Mouse (Mus musculus): ENCODE results near the gene Ipo5. TPM values are rescaled to one million over a fixed set of nuclear protein-coding genes. Genes with fewer than 3 reads are reported as not detected.

The Ipo5 gene
- total RNA-seq (2021) = 10 to 100 TPM; 80.4 to 88.0 TPM
- long read RNA-seq, experiment 1, full-length matches to known transcripts = 22 of 34 reads
- long read RNA-seq, experiment 1, partial matches to known transcripts = 9 of 34 reads
- long read RNA-seq, experiment 1, other reads (novel, unspliced or antisense) = 3 of 34 reads
- long read RNA-seq, experiment 2, full-length matches to known transcripts = 3 of 4 reads
- long read RNA-seq, experiment 2, partial matches to known transcripts = 0 of 4 reads
- long read RNA-seq, experiment 2, other reads (novel, unspliced or antisense) = 1 of 4 reads

DNA sequence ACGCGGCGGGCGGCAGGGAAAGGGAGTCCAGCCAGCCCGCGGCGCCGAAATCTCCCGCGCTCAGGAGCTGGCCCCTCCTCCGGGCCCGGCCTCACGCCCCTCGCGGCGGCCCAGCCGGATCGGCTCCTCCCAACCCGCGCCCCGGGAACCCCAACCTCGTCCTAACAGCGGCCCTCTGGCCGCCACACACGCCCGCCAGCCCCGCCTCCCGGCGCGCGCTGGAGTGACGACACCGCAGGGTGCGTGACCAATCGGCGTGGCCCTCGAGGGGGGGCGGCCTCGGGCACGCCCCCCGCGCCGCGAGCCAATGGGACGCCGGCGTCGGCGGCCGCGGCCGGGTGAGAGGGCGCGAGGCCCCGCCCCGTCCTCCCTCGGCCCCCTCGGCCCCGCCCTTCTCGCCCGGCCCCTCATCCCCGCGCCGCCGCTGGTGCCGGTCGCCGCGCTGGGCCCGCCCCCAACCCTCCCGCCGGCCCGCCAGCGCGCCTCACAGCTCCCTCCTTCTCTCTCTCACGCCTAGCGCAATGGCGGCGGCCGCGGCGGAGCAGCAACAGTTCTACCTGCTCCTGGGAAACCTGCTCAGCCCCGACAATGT, at the start of gene Ipo5:
Gene Ipo5 (plus strand): TSS at position 492 of the 592 bp plus-strand sequence.
- DNase-seq = peak; percentile 97 to 98

DNA sequence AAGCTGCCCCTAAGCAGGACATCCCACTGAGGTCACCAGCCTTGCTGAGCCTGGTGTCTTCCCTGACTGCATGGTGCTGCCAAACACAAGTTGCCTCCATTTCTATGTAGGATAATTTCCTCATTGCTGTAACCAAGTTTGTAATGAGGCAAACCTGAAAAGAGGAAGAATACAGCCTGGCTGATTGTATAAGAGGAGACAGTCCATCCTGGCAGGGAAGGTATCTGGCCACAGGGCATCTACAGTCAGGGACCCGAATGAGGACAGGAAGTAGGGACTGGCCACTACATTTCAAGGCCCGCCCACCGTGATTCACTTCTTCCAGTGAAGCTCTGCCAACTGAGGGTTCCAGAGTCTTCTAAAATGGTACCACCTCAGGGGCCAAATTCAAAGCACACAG, 47.8 kb upstream of the Ipo5 start:
- DNase-seq = no peak

- no peak for DNase-seq
These were observed 46.1 kb upstream of the Ipo5 start for GRCm38 (mm10) chr14:120864896-120865295.

DNA sequence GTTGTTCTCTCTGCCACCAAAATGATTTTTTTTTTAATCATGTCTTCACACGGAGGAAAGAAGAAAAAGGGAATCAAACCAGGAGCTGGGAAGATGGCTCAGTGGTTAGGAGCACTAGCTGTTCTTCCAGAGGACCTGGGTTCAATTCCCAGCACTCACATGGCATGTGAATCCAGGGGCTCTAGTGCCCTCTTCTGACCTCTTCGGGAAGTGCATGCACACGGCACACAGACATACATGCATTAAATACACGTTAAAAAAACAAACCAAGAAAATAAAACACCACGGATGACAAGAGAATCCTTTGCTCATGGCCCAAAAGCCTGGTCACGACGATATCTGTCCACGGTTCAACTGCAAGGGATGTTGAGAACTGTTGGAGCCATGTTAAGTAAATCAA, 44.5 kb upstream of the Ipo5 start:
- no peak for DNase-seq

- DNase-seq = no peak
These were observed 43.9 kb upstream of the Ipo5 start for GRCm38 (mm10) chr14:120867121-120867520.

- DNase-seq = peak; percentile 51 to 67
These were observed 42.5 kb upstream of the Ipo5 start for GRCm38 (mm10) chr14:120868494-120868893.

DNA sequence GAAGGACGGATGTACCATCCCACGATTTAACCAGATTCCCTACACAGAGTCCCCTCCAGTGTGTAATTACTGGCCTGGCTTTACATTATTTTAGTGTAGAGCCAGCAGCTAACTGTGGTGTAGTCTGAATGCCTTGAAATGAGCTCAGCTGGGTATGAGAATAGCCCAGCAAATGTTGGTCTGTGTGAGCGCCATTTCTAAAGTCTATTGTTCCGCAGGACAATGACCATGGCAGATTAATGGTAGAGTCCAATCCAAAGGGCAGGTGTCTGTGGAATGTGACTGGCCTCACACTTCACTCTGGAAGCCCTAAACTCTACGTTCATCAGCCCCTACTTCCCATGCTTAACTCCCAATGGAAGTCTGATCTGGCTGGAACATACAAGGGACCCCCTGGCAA, 40.3 kb upstream of the Ipo5 start:
- DNase-seq = no peak

- DNase-seq = no peak
These were observed 36.6 kb upstream of the Ipo5 start for GRCm38 (mm10) chr14:120874397-120874796.

GRCm38 (mm10) chr14:120875144-120875543, 35.9 kb upstream of the Ipo5 start:
- DNase-seq = peak; percentile 43 to 55

- DNase-seq = no peak
These were observed 35.1 kb upstream of the Ipo5 start for GRCm38 (mm10) chr14:120875811-120876388.

GRCm38 (mm10) chr14:120877147-120877546, 33.9 kb upstream of the Ipo5 start:
- DNase-seq = no peak

GRCm38 (mm10) chr14:120879026-120879425, 32.0 kb upstream of the Ipo5 start:
- no peak for DNase-seq

DNA sequence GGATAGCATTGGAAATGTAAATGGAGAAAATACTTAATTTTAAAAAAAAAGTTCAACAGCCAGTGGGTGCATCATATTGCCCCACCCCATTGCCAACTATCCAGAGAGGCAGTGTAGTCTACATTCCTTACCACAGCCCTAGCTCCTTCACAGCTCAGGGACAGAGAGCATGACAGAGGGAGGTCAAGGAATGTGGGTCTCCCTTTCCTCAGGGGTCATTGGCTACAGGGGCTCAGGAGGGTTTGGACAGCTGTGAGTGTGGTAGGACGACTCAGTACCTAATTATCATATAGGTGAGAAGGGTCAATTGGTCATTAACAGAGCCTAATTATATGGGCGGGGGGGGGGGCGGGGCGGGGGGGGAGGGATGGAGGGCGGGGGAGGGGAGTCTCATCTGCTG, 30.4 kb upstream of the Ipo5 start:
- DNase-seq = no peak

DNA sequence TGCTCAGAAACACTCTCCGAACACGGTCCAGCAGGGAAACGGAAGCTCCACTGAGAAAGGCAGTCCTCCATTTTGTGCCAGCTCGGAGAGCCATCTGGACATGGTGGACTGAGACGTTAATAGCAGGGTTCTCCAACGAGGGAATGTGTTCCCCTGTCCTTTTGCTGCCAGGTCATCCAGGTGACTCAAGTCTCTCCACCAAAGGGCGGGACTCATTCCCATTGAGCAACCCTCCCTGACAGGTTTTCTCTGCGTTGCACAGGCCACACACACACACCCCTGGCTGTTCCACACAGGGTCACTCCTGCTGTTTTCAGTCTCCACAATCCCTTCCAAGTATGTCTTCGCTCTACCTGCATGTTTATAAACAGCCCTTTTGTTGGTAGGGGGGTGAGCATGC, 30.0 kb upstream of the Ipo5 start:
- no peak for DNase-seq

DNA sequence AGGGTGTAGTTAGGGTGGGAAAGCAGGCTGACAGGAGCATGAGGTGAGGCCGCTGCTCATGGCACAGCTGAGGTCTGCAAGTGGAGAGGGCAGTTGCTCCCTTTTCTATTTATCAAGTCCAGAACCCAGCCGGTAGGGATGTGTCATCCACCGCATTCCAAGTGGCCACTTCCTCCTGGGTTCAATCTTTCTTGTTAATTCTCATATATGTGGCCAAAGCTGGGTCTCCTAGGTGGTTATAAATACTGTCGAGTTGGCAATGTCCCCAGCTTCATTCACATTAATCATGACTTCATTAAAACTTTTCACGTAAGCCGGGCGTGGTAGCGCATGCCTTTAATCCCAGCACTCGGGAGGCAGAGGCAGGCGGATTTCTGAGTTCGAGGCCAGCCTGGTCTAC, 22.3 kb upstream of the Ipo5 start:
- DNase-seq = no peak

GRCm38 (mm10) chr14:120892369-120892768, 18.7 kb upstream of the Ipo5 start:
- no peak for DNase-seq

GRCm38 (mm10) chr14:120896613-120897012, 14.4 kb upstream of the Ipo5 start:
- DNase-seq = peak in 1 of 2 experiments; percentile 35

DNA sequence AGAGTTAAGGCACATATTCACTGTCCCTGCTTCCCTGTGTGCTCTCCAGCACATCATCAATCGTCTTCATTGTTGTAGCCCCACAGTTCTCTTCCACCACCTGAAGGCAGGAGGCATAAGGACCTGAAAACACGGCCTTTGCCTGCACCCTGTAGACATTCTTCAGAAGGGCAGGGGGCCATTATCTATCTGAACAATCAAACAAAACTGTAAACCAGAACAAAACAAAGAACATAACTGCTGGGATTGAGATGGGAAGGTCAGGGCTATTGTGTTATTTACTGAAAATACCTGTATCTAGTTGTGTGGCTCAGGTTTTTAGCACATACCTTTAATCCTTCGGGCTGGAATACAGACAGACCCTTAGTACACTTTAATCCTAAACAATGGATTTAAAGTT, 12.1 kb upstream of the Ipo5 start:
- DNase-seq = no peak

DNA sequence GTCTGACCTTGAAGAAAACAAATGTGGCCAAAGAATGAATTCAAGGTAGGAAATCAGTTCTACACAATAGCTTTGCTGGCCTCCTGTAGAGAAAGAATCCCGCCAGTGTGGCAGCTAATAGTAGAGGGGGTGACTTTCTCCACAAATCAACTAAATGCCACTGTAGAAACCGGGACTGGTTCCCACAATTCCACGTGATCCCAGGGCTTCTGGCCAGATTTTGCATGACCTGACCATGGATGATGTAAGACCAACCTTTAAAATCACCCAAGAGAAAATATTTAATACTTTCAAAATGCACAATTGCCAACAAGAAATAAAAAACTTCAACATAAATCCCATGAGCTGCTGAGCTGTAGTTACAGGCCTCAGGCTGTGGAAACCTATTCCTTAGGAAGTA, 1.6 kb upstream of the Ipo5 start:
- peak; percentile 84 to 90 for DNase-seq

DNA sequence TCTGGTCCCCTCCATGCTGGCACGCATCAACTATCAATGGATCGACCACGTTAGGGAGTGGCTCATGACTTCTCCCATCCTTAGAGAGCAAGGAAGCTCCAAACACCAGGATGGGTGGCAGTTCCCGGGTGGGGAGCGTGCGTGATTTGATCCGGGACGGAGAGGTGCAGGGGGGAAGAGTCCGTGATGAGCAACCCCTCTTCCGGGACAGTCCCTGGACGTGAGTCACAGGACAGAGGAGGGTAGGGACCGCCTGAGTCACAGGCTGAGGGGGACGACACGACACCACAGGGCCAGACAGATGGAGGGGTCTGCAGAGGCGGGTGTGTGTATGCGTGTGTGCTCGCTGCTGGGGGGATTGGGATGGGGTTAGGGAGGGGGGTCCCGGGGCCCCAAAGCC, 704 bp upstream of the Ipo5 start:
- peak in 1 of 2 experiments; percentile 70 for DNase-seq

DNA sequence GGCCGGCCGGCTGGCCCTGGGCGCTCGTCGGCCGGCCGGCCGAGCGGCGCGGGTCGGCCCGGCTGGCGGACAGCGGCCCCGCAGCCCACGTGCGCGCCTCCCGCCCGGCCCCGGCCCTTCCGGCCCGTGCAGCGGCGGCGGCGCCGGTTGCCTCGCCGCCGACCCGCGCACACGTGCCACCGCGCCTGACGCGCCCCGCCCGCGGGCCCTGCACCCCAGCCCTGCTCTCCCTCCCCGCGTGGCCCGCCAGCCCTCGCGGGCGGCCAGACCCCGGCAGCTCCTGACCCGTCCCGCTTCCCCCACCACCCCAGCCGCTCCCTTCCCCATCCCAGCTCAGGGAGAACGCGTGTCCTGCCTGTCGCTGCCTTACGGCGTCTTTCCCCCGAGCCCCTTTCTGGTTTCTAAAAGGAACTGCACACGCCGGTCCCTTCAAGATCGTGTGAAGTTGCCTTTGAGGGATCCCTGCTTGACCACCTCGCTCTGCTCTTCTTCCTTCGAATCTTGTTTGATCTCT, 421 bp downstream of the Ipo5 start:
- peak; percentile 54 to 68 for DNase-seq

DNA sequence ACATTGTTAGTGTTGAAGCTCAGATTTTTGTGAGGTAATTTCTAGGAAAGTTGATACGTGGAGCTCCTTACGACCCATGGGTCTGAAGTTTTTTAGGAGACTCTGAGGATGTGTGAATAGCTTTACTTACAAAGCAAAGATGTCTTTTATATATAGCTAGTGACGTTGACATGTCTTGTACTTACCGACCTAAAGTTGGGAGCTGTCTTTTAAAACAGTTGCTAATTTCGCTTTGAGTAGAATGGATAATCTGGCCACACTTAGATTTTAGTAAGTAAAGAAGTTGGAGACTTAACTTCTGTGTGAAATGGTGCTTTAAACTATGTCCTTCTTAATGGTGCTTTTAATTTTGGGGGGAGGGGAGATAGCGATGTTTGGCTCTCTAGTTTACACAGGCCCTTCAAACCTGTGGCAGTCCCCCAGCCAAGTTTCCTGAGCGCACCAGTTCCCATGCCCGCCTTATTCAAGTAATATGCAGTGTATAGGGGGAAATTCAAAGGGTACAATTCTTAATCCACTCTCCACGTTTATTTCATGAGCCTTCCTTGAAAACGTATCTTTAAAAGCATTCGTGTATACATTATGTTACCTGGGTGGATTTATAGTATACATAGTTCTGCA, 1.2 kb downstream of the Ipo5 start:
- no peak for DNase-seq

GRCm38 (mm10) chr14:120912916-120913315, 1.9 kb downstream of the Ipo5 start:
- no peak for DNase-seq

Data from adrenal gland, postnatal 36 days (tissue).